Mouse (Mus musculus): ENCODE data around the gene Agxt2.
A peak's percentile ranks its signal among the peaks of the same experiment; 100 is the strongest.

Gene Agxt2

GRCm38 (mm10) chr15:10358039-10358948 is at the start of gene Agxt2:
Gene Agxt2, plus strand, starts transcription at chr15:10358532.
- DNase-seq (ENCODE audit: low spot score): peak; percentile 63

- no peak for DNase-seq (ENCODE audit: low spot score)
These were observed 46.5 kb upstream of the Agxt2 start for GRCm38 (mm10) chr15:10311826-10312225.

GRCm38 (mm10) chr15:10313522-10314455 is 44.5 kb upstream of the Agxt2 start:
- DNase-seq (ENCODE audit: low spot score): no peak

- no peak for DNase-seq (ENCODE audit: low spot score)
These were observed 33.3 kb upstream of the Agxt2 start, which contains the start of gene Gm21973 for GRCm38 (mm10) chr15:10325080-10325479. Gene Gm21973, plus strand, starts transcription at chr15:10325380.

GRCm38 (mm10) chr15:10330626-10331025 is 27.7 kb upstream of the Agxt2 start:
- no peak for DNase-seq (ENCODE audit: low spot score)

GRCm38 (mm10) chr15:10332566-10332965 is 25.8 kb upstream of the Agxt2 start:
- peak; percentile 38 for DNase-seq (ENCODE audit: low spot score)

- DNase-seq (ENCODE audit: low spot score): no peak
These were observed 19.7 kb upstream of the Agxt2 start for GRCm38 (mm10) chr15:10338606-10339005.

GRCm38 (mm10) chr15:10347044-10347443 is 11.3 kb upstream of the Agxt2 start:
- no peak for DNase-seq (ENCODE audit: low spot score)

- DNase-seq (ENCODE audit: low spot score): no peak
These were observed 8.0 kb downstream of the Agxt2 start for GRCm38 (mm10) chr15:10366331-10366730.

- DNase-seq (ENCODE audit: low spot score): peak; percentile 13
These were observed 17.1 kb downstream of the Agxt2 start for GRCm38 (mm10) chr15:10375404-10375803.

- DNase-seq (ENCODE audit: low spot score): no peak
These were observed 20.1 kb downstream of the Agxt2 start for GRCm38 (mm10) chr15:10378338-10378959.

- no peak for DNase-seq (ENCODE audit: low spot score)
These were observed 21.6 kb downstream of the Agxt2 start for GRCm38 (mm10) chr15:10379757-10380458.

GRCm38 (mm10) chr15:10387263-10387662 is 28.9 kb downstream of the Agxt2 start:
- no peak for DNase-seq (ENCODE audit: low spot score)

GRCm38 (mm10) chr15:10399795-10400194 is 41.5 kb downstream of the Agxt2 start:
- DNase-seq (ENCODE audit: low spot score): peak; percentile 38

- DNase-seq (ENCODE audit: low spot score): peak; percentile 6
These were observed 42.1 kb downstream of the Agxt2 start for GRCm38 (mm10) chr15:10400415-10400814.

- no peak for DNase-seq (ENCODE audit: low spot score)
These were observed 51.5 kb downstream of the Agxt2 start for GRCm38 (mm10) chr15:10409842-10410241.

- no peak for DNase-seq (ENCODE audit: low spot score)
These were observed 52.5 kb downstream of the Agxt2 start for GRCm38 (mm10) chr15:10410881-10411280.

- no peak for DNase-seq (ENCODE audit: low spot score)
These were observed 55.3 kb downstream of the Agxt2 start for GRCm38 (mm10) chr15:10413656-10414055.

- no peak for DNase-seq (ENCODE audit: low spot score)
These were observed 62.9 kb downstream of the Agxt2 start for GRCm38 (mm10) chr15:10421138-10421784.

GRCm38 (mm10) chr15:10421785-10422144 is 63.4 kb downstream of the Agxt2 start:
- no peak for DNase-seq (ENCODE audit: low spot score)

- no peak for DNase-seq (ENCODE audit: low spot score)
These were observed 67.8 kb downstream of the Agxt2 start for GRCm38 (mm10) chr15:10426124-10426523.
